Mouse (Mus musculus) forebrain, embryonic 16.5 days (tissue): Measurements from ENCODE around the gene Lpar1. TPM values are rescaled to one million over a fixed set of nuclear protein-coding genes. Genes with fewer than 3 reads are reported as not detected.
A peak's percentile ranks its signal among the peaks of the same experiment; 100 is the strongest.

ENCODE experiments used
- ATAC-seq: fragments of 200-750 bp; cut with Nextera tagmentation; 2 replicates; pipeline ENCODE4 v1.8.0; 2017; ENCODE audit warnings: mild to moderate bottlenecking, moderate library complexity
- H3K27ac ChIP-seq: fragments of 300-500 bp; sonication (generic); 2 replicates; pipeline ENCODE4 v1.5.1; 2014; ENCODE audit warnings: low read length, control low read depth
- H3K27me3 ChIP-seq: fragments of 300-500 bp; sonication (generic); replicated peaks from 2 replicates; pipeline ENCODE4 v1.6.1; 2014; ENCODE audit warnings: low read length; ENCODE audit not compliant: control insufficient read depth, insufficient read depth
- H3K36me3 ChIP-seq: fragments of 300-500 bp; sonication (generic); 2 replicates; pipeline ENCODE4 v1.6.1; 2014; ENCODE audit not compliant: control insufficient read depth, insufficient read depth
- H3K4me1 ChIP-seq: fragments of 300-500 bp; sonication (generic); replicated peaks from 2 replicates; pipeline ENCODE4 v1.6.1; 2014; ENCODE audit warnings: low read length; ENCODE audit not compliant: control insufficient read depth, insufficient read depth
- H3K4me2 ChIP-seq: fragments of 300-500 bp; sonication (generic); 2 replicates; pipeline ENCODE4 v1.6.1; 2014; ENCODE audit warnings: mild to moderate bottlenecking, low read length, control low read depth
- H3K4me3 ChIP-seq: fragments of 300-500 bp; sonication (generic); replicated peaks from 2 replicates; pipeline ENCODE4 v1.5.1; 2014; ENCODE audit warnings: mild to moderate bottlenecking, low read length, control low read depth
- H3K9ac ChIP-seq: fragments of 300-500 bp; sonication (generic); replicated peaks from 2 replicates; pipeline ENCODE4 v1.6.1; 2014; ENCODE audit warnings: low read depth, low read length, control low read depth
- H3K9me3 ChIP-seq: fragments of 300-500 bp; sonication (generic); 2 replicates; pipeline ENCODE4 v1.6.1; 2016; ENCODE audit warnings: low read length; ENCODE audit not compliant: control insufficient read depth
- WGBS: fragments of 180-500 bp; shearing (Covaris S2); extraction: QIAGEN DNeasy Blood & Tissue Kit; methylation state at CpG from one replicate; pipeline ENCODE4 v1.1.7; 2014; 5-methylcytosine and 5-hydroxymethylcytosine counted together
- polyA plus RNA-seq: library from polyadenylated mRNA; unstranded; fragments of >200 nt; fragmentation: Nextera tagmentation; extraction: Ambion mirVana; gene quantifications from 2 replicates; pipeline ENCODE4 v1.2.1, GENCODE M21; 2015

The Lpar1 gene
- polyA plus RNA-seq, 1 experiment from 2014 or later, result 28.7 TPM

DNA sequence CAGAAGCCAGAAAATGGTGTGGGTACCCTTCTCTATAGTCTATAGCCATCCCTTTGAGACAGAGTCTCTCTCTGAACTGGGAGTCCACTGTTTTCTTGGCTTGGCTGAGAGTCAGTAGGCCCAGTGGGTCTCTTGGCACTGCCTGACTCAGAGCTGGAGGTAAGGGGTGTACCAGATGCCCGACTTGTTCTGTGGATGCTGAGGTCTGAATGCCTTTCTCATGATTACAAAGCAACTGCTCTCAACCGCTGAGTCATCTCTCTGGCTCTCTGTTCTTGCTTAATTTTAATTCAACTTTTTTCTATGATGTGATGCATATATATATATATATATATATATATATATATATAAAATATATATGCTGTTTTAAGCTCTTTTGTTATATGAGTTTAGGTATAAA, 91.1 kb downstream of the Lpar1 start:
- Histone ChIP-seq H3K27me3 (no peaks in the 10 kb centered on the region), H3K9me3 (no peaks in the 10 kb centered on the region), H3K4me3 (no peak overlapping the region), H3K4me1 (no peaks in the 10 kb centered on the region), H3K9ac (no peak overlapping the region), H3K36me3 (no peaks in the 10 kb centered on the region), H3K27ac (no peak overlapping the region), H3K4me2 (no peak overlapping the region)
- 85% methylated on average over 2 of the region's 2 CpGs for WGBS
- ATAC-seq, result no peak

DNA sequence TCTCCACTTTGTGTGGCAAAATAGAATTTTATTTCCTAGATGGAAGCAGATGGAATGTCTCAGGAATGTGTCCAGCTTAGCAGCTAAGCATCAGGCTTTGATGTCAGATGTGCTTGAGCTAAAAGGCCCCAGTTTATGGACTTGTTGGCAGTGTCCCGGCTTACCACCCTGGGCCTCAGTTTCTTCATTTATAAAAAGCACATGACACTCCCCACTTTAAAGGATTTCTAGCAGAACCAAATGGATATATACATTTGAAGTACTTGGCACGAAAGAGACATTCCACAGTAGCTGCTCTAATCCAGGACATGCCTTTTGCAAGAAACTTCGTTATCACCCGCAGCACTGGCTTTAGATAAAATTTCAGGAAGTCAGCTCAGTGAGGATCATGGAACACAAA, 100.4 kb downstream of the Lpar1 start:
- Histone ChIP-seq H3K4me1 (no peaks in the 10 kb centered on the region), H3K27ac (no peak overlapping the region), H3K4me3 (no peak overlapping the region), H3K4me2 (no peak overlapping the region), H3K27me3 (no peaks in the 10 kb centered on the region), H3K9me3 (no peaks in the 10 kb centered on the region), H3K9ac (no peak overlapping the region), H3K36me3 (no peaks in the 10 kb centered on the region)
- ATAC-seq, result no peak
- 87% methylated on average over 4 of the region's 4 CpGs for WGBS

DNA sequence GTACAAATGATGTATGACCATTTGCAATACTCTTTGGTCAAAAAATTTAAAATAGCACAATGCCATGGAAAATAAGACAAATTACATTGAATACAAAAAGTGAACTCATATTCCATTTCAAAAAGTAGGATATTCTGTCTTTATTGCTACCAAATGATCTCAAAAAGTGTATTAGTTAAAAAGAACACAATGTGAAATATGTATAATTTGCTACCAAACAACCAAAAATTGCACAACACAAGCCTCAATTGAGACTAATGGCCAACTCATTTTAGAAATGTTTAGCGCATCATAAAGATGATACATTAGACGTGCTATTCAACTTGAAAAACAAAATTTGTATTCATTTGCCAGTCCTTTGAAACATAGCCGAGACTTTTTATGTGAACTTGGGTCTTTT, 104.9 kb downstream of the Lpar1 start:
- Histone ChIP-seq H3K9me3 (no peaks in the 10 kb centered on the region), H3K27ac (no peak overlapping the region), H3K27me3 (no peaks in the 10 kb centered on the region), H3K36me3 (no peaks in the 10 kb centered on the region), H3K4me1 (no peaks in the 10 kb centered on the region), H3K9ac (no peak overlapping the region), H3K4me3 (no peak overlapping the region), H3K4me2 (no peak overlapping the region)
- 92% methylated on average over 3 of the region's 3 CpGs for WGBS
- no peak for ATAC-seq

DNA sequence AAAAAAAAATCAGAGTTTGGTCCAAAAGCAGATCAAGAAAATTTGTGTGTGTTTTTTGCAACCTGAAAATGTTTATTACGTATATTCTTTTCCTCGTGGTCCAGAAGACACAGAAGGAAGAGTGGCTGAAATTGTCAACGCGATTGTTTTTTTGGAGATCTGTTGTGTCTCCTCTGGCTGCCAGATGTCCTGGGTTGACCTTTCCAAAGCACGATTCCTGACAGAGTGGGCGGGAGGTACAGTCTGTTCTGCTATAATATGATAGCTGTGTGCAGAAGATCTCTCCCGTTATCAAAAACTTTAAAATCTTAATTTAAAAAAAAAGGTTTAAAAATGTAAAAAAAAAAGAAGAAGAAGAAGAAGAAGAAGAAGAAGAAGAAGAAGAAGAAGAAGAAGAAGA, 105.9 kb downstream of the Lpar1 start:
- Histone ChIP-seq H3K4me2 (no peak overlapping the region), H3K4me3 (no peak overlapping the region), H3K36me3 (no peaks in the 10 kb centered on the region), H3K9ac (no peak overlapping the region), H3K27me3 (no peaks in the 10 kb centered on the region), H3K9me3 (no peaks in the 10 kb centered on the region), H3K27ac (no peak overlapping the region), H3K4me1 (no peaks in the 10 kb centered on the region)
- no peak for ATAC-seq
- WGBS, result 89% methylated on average over 7 of the region's 7 CpGs

DNA sequence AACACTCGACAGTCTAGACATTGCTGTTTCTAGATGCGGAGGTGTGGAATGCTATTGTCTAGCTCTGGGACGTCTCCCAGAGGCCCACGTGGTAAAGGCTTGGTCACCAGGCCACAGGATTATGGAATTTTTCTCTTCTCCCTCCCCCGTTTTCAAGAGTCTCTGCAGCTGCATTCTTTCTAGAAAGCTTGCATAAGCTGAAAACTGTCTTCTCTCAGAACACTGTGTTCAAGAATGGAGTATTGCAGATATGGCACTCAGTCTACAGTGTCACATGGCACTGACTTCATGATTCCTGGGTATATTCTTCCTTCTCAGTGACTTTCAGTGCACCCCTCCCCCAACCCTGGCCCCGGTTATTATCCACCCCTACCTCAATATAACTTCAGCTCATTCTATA, 107.9 kb downstream of the Lpar1 start:
- H3K9me3 ChIP-seq, result no peaks in the 10 kb centered on the region
- no peaks in the 10 kb centered on the region for H3K27me3 ChIP-seq
- 86% methylated on average over 6 of the region's 6 CpGs for WGBS
- H3K9ac ChIP-seq, result no peak overlapping the region
- no peak overlapping the region for H3K27ac ChIP-seq
- H3K4me2 ChIP-seq, result no peak overlapping the region
- H3K4me3 ChIP-seq, result no peak overlapping the region
- no peak for ATAC-seq
- no peaks in the 10 kb centered on the region for H3K36me3 ChIP-seq
- H3K4me1 ChIP-seq, result no peaks in the 10 kb centered on the region

DNA sequence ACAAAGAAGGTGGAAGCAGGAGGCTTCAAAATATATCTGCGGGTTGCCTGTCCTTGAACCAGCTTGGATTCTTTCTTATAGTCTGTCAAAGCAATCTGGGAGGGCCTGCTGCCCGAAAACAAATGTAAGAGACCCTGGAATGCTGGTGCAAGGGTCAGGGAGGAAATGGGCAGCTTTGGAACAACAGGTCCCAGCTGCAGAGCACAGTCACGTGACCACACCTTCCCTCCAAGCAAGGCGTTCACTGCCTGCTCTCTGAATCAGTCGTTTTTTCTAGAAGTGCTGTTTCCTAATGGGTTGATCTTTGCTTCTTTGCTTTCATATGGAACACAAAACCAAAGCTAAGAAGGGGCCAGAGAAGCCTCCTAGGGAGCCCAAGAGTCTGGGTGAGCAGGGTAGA, 111.4 kb downstream of the Lpar1 start:
- H3K4me2 ChIP-seq, result no peak overlapping the region
- no peaks in the 10 kb centered on the region; the same call in none of the 2 replicates for H3K4me1 ChIP-seq
- no peak overlapping the region for H3K9ac ChIP-seq
- H3K36me3 ChIP-seq, result no peaks in the 10 kb centered on the region
- no peaks in the 10 kb centered on the region for H3K9me3 ChIP-seq
- H3K27ac ChIP-seq, result no peak overlapping the region
- 49% methylated on average over 5 of the region's 5 CpGs for WGBS
- ATAC-seq, result no peak
- no peak overlapping the region for H3K4me3 ChIP-seq
- no peaks in the 10 kb centered on the region for H3K27me3 ChIP-seq

DNA sequence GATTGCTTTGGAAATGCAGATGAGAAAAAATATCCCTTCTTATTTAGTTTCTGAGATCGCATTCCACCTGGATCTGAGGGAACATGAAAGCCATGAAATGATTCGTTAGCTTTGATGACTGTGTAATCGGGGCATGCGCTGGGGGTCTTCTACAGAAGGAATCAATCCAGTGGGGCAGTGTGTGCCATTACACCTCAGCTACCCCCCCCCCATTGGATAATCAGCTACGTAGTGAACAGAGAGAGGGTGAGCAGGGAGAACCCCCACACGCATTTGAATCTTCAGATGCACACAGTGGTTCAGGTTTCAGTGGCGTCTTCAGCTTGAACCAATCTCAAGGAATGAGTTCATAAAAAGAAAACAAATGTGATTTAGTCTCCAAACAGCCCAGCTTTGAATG, 115.0 kb downstream of the Lpar1 start:
- no peaks in the 10 kb centered on the region; the same call in none of the 2 replicates for H3K4me1 ChIP-seq
- no peak overlapping the region for H3K27ac ChIP-seq
- WGBS, result 41% methylated on average over 7 of the region's 7 CpGs
- no peak overlapping the region for H3K4me3 ChIP-seq
- no peak overlapping the region for H3K4me2 ChIP-seq
- H3K27me3 ChIP-seq, result no peaks in the 10 kb centered on the region
- H3K36me3 ChIP-seq, result no peaks in the 10 kb centered on the region
- ATAC-seq, result no peak
- H3K9me3 ChIP-seq, result no peaks in the 10 kb centered on the region
- no peak overlapping the region for H3K9ac ChIP-seq

DNA sequence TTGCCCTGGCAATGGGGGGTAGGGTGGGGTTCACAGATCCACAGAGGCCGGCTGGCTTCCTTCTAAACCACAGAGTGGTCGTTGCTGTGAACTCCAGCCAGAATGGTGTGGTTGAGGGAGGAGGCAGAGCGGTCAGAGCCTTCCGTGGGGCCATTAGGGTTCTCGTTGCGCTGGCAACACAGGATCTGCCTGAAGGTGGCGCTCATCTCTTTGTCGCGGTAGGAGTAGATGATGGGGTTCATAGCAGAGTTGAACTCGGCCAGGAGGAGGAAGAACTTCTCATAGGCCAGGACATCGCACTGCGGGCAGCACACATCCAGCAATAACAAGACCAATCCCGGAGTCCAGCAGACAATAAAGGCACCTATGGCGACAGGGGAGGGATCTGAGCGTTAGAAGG, 116.4 kb downstream of the Lpar1 start:
- WGBS, result 88% methylated on average over 15 of the region's 15 CpGs
- Histone ChIP-seq H3K9me3 (no peaks in the 10 kb centered on the region), H3K4me1 (no peaks in the 10 kb centered on the region; the same call in none of the 2 replicates), H3K9ac (no peak overlapping the region), H3K4me2 (no peak overlapping the region), H3K36me3 (no peaks in the 10 kb centered on the region), H3K4me3 (no peak overlapping the region), H3K27ac (no peak overlapping the region), H3K27me3 (no peaks in the 10 kb centered on the region)
- no peak for ATAC-seq

DNA sequence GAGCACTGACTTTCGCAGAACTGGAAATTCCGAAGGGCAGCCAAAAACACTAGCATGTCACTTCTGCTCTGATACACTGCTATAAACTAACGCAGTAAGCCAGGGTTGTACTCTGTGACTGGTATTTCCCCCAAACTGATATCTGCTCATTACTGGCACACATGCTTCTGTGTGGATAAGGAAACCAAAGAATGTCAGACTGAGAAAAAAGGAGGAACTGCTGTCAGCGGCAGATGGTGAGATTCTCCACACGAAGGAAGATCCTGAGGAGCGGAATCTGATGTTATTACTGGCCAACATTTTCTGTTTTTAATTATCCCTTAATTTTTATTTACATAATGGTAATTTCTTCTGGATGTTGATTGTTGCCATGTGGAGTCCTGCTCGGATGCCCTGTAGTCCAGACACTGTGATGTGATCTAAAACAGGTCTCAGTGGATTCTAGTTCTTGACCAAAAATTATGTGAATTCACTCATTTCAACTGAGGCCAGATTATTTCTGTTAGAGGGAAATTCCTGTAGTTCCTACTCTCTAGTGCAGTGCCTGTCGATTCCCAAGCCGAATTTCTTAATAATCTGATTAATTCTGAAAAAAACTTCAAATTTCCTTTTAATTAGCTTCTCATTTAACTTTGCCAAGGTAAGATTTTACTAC, 130.3 kb downstream of the Lpar1 start:
- Histone ChIP-seq H3K27ac (0 out of 2 replicates have a peak overlapping the region, but pooled peaks have one; percentile 12), H3K4me3 (no peak overlapping the region), H3K9ac (no peak overlapping the region), H3K27me3 (no peaks in the 10 kb centered on the region), H3K36me3 (no peaks in the 10 kb centered on the region), H3K4me2 (0 out of 2 replicates have a peak overlapping the region, but pooled peaks have one; percentile 14), H3K9me3 (no peaks in the 10 kb centered on the region), H3K4me1 (0 out of 2 replicates have a peak, but pooled peaks cover 5% of the 10 kb centered on the region)
- ATAC-seq, result peak; percentile 85
- WGBS, result 63% methylated on average over 9 of the region's 9 CpGs

DNA sequence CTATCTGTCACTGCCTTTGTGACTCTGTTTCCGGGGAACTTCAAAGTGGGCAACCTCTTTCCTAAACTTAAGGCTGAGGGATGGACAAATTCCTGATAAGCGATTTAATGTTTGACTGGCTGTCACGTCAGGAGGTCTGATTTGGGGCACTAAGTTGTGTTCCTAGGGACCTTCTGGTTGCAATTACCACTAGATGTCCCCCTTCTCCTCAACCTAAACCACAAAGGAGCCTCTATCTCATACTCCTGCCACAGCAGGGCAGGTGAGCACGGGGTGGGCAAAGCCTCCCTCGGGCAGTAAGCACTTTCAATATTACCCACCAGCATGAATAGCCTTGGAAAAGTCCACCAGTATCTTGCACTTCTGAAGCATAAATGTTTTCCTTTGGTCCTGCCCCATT, 134.5 kb downstream of the Lpar1 start:
- Histone ChIP-seq H3K27me3 (no peaks in the 10 kb centered on the region), H3K27ac (no peak overlapping the region), H3K36me3 (no peaks in the 10 kb centered on the region), H3K4me3 (no peak overlapping the region), H3K9me3 (no peaks in the 10 kb centered on the region), H3K9ac (no peak overlapping the region), H3K4me1 (peaks cover 10% of the 10 kb centered on the region; the same call in 1 of the 2 replicates), H3K4me2 (no peak overlapping the region)
- WGBS, result 45% methylated on average over 5 of the region's 5 CpGs
- no peak for ATAC-seq
